Mouse (Mus musculus): ENCODE measurements around the gene Hoxd9.

The Hoxd9 gene

GRCm38 (mm10) chr2:74697567-74698121 lies at the start of gene Hoxd9:
Gene Hoxd9 (plus strand): TSS chr2:74697727.
- DNase-seq (ENCODE audit: low read depth, low spot score) = no peak

GRCm38 (mm10) chr2:74652996-74653340 lies 44.6 kb upstream of the Hoxd9 start:
- DNase-seq (ENCODE audit: low read depth, low spot score) = no peak

GRCm38 (mm10) chr2:74653781-74654535 lies 43.6 kb upstream of the Hoxd9 start:
- no peak for DNase-seq (ENCODE audit: low read depth, low spot score)

GRCm38 (mm10) chr2:74654743-74655419 lies 42.6 kb upstream of the Hoxd9 start:
- DNase-seq (ENCODE audit: low read depth, low spot score) = no peak

GRCm38 (mm10) chr2:74655420-74655781 lies 42.1 kb upstream of the Hoxd9 start:
- no peak for DNase-seq (ENCODE audit: low read depth, low spot score)

GRCm38 (mm10) chr2:74655821-74656631 lies 41.5 kb upstream of the Hoxd9 start:
- DNase-seq (ENCODE audit: low read depth, low spot score) = peak; percentile 58

- DNase-seq (ENCODE audit: low read depth, low spot score) = no peak
Observed at GRCm38 (mm10) chr2:74656632-74657021, 40.9 kb upstream of the Hoxd9 start.

- DNase-seq (ENCODE audit: low read depth, low spot score) = peak; percentile 23
Observed at GRCm38 (mm10) chr2:74657251-74658023, 40.1 kb upstream of the Hoxd9 start.

- no peak for DNase-seq (ENCODE audit: low read depth, low spot score)
Observed at GRCm38 (mm10) chr2:74658024-74658666, 39.4 kb upstream of the Hoxd9 start.

GRCm38 (mm10) chr2:74658667-74659371 lies 38.7 kb upstream of the Hoxd9 start:
- DNase-seq (ENCODE audit: low read depth, low spot score) = peak; percentile 18

GRCm38 (mm10) chr2:74659507-74660005 lies 38.0 kb upstream of the Hoxd9 start, which contains the start of gene Evx2:
Gene Evx2 (minus strand): TSS chr2:74659557.
- no peak for DNase-seq (ENCODE audit: low read depth, low spot score)

GRCm38 (mm10) chr2:74660421-74661375 lies 36.8 kb upstream of the Hoxd9 start:
- no peak for DNase-seq (ENCODE audit: low read depth, low spot score)

GRCm38 (mm10) chr2:74661685-74662084 lies 35.8 kb upstream of the Hoxd9 start:
- no peak for DNase-seq (ENCODE audit: low read depth, low spot score)

GRCm38 (mm10) chr2:74663291-74663925 lies 34.1 kb upstream of the Hoxd9 start:
- DNase-seq (ENCODE audit: low read depth, low spot score) = no peak

GRCm38 (mm10) chr2:74666411-74666810 lies 31.1 kb upstream of the Hoxd9 start:
- DNase-seq (ENCODE audit: low read depth, low spot score) = no peak

- no peak for DNase-seq (ENCODE audit: low read depth, low spot score)
Observed at GRCm38 (mm10) chr2:74667191-74667841, 30.2 kb upstream of the Hoxd9 start.

GRCm38 (mm10) chr2:74667842-74668357 lies 29.6 kb upstream of the Hoxd9 start, which contains the start of gene Hoxd13:
Gene Hoxd13 (plus strand): TSS chr2:74668310.
- DNase-seq (ENCODE audit: low read depth, low spot score) = no peak
